Mouse (Mus musculus) kidney, adult 2 months (tissue): ENCODE results near the gene Acsl4. TPM values are rescaled to one million over a fixed set of nuclear protein-coding genes. Genes with fewer than 3 reads are reported as not detected.

Source experiments
- DNase-seq: peaks from one replicate; pipeline ENCODE4 v3.0.0; 2021
- H3K27ac ChIP-seq: fragments of 200-500 bp; 2 replicates; pipeline ENCODE4 v1.5.1; 2012; ENCODE audit warnings: low read depth, low read length, control low read depth, inconsistent platforms; ENCODE audit not compliant: insufficient read depth
- H3K27me3 ChIP-seq: fragments of 200-500 bp; replicated peaks from 2 replicates; pipeline ENCODE4 v1.6.1; 2012; ENCODE audit warnings: mild to moderate bottlenecking, moderate library complexity, low read length, inconsistent platforms; ENCODE audit not compliant: control insufficient read depth, insufficient read depth
- H3K36me3 ChIP-seq: fragments of 200-500 bp; 2 replicates; pipeline ENCODE4 v1.6.1; 2012; ENCODE audit warnings: mild to moderate bottlenecking, moderate library complexity, low read length, inconsistent platforms; ENCODE audit not compliant: control insufficient read depth, insufficient read depth
- H3K4me1 ChIP-seq: fragments of 200-500 bp; 2 replicates; pipeline ENCODE4 v1.6.1; 2011; ENCODE audit warnings: low read length; ENCODE audit not compliant: control insufficient read depth, insufficient read depth
- H3K4me3 ChIP-seq: fragments of 200-500 bp; 2 replicates; pipeline ENCODE4 v1.5.1; 2011; ENCODE audit warnings: mild to moderate bottlenecking, low read depth, low read length, control low read depth; ENCODE audit not compliant: insufficient read depth
- CTCF ChIP-seq: fragments of 200-500 bp; conservative IDR thresholded peaks from 2 replicates; pipeline ENCODE4 v1.5.1; 2011; ENCODE audit warnings: low read depth, mild to moderate bottlenecking, control low read depth, low read length, moderate library complexity, mixed read lengths; ENCODE audit not compliant: insufficient read depth, insufficient read length
- POLR2A ChIP-seq: fragments of 200-500 bp; IDR thresholded peaks from one replicate; pipeline ENCODE4 v1.6.1; 2011; ENCODE audit warnings: low read depth, low read length, control low read depth
- WGBS: fragments of 180-500 bp; shearing (Covaris S2); methylation state at CpG from one replicate; pipeline ENCODE4 v1.1.7; 2018; 5-methylcytosine and 5-hydroxymethylcytosine counted together
- polyA plus RNA-seq: library from polyadenylated mRNA; depleted of rRNA; stranded (reverse); fragments of >200 nt; gene quantifications from 2 replicates; pipeline ENCODE4 v1.2.3, GENCODE M21; 2012; rRNA removed

Acsl4 gene
- polyA plus RNA-seq, 1 experiment, result 7.8 TPM

- Histone ChIP-seq H3K27me3 (no peaks in the 10 kb centered on the region), H3K4me1 (no peaks in the 10 kb centered on the region), H3K4me3 (no peak overlapping the region), H3K27ac (no peak overlapping the region), H3K36me3 (no peaks in the 10 kb centered on the region)
- no peak for DNase-seq
- TF ChIP-seq POLR2A (no peak), CTCF (no peak)
- 24% methylated on average over 5 of the region's 5 CpGs for WGBS
Measured at GRCm38 (mm10) chrX:142285905-142286304, 104.4 kb downstream of the Acsl4 start.

DNA sequence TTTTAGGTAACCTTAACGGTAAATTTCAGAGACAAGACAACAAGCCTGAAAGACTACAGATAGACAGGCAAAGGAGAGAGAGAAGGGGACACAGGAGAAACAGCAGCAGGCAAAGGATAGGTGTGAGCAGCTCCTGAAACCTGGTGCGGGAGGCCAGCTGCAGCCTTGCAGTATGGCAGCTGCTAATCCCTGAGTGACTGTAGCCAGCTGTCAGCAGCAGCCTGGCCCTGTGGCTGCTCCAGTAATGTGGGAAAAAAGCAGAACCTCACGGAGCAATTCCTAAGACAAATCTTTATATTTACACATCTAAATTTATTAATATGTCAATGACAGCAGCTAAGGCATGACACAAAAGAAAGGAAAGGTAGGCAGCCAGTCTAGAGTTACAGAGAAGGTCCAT lies 113.8 kb downstream of the Acsl4 start:
- DNase-seq, result no peak
- H3K4me1 ChIP-seq, result no peaks in the 10 kb centered on the region
- no peaks in the 10 kb centered on the region for H3K36me3 ChIP-seq
- no peak for TF ChIP-seq POLR2A
- TF ChIP-seq CTCF, result no peak
- no peak overlapping the region for H3K4me3 ChIP-seq
- no peaks in the 10 kb centered on the region for H3K27me3 ChIP-seq
- H3K27ac ChIP-seq, result no peak overlapping the region
- 46% methylated on average over 3 of the region's 3 CpGs for WGBS

GRCm38 (mm10) chrX:142276031-142276430 lies 114.3 kb downstream of the Acsl4 start:
- H3K4me1 ChIP-seq, result no peaks in the 10 kb centered on the region
- TF ChIP-seq CTCF, result no peak
- no peak for TF ChIP-seq POLR2A
- no peaks in the 10 kb centered on the region for H3K27me3 ChIP-seq
- DNase-seq, result no peak
- WGBS, result 52% methylated on average over 3 of the region's 3 CpGs
- H3K4me3 ChIP-seq, result no peak overlapping the region
- H3K36me3 ChIP-seq, result no peaks in the 10 kb centered on the region
- no peak overlapping the region for H3K27ac ChIP-seq

Other genes with a start within 250 kb of the Acsl4 start
- 0.09 and 0.11 TPM in 2 replicates for gene Gucy2f, start 193.6 kb downstream of the Acsl4 start, polyA plus RNA-seq
- gene Nxt2, start 163.8 kb downstream of the Acsl4 start, polyA plus RNA-seq, result 11.0 and 15.5 TPM in 2 replicates
- 5.1 and 6.5 TPM in 2 replicates for gene Kcne1l, start 84.2 kb downstream of the Acsl4 start, polyA plus RNA-seq